Comparison of ENCODE assay signal across 8 mouse cellular contexts in genomic region chr10:86498673-86499391, GRCm38 (mm10). TPM values are rescaled to one million over a fixed set of nuclear protein-coding genes. Genes with fewer than 3 reads are reported as not detected.
DNase-seq lines count a peak whose midpoint lies in the region; ATAC-seq lines count a peak whose summit lies in the region.

Gene Syn3 (minus strand): TSS chr10:86498896.

- peak within 1 kb of the TSS; percentile 84 for H3K4me2 ChIP-seq in intestine, embryonic 15.5 days (replicated peaks)

- H3K4me1 ChIP-seq in intestine, embryonic 15.5 days (replicated peaks), result peaks cover 11% of the 10 kb centered on the region

- peak within 1 kb of the TSS; percentile 73 for H3K27ac ChIP-seq in intestine, embryonic 15.5 days

- no peaks in the 10 kb centered on the region for H3K9me3 ChIP-seq in intestine, embryonic 15.5 days

- intact Hi-C loops in gastrocnemius, postnatal 36 days (cut with DNase I), result no loop called here
- intact Hi-C loops in left cerebral cortex, postnatal 10 days (cut with DNase I), result loop anchor here (2.0 kb wide), 1 partner anchor 24 kb away; no protein-coding TSS in a partner anchor

- H3K36me3 ChIP-seq in intestine, embryonic 15.5 days, result no peaks in the 10 kb centered on the region

- peak within 1 kb of the TSS; percentile 54 for H3K4me3 ChIP-seq in intestine, embryonic 15.5 days (replicated peaks)

- H3K9ac ChIP-seq in intestine, embryonic 15.5 days, result peak within 1 kb of the TSS; percentile 53

- ATAC-seq in intestine, embryonic 15.5 days, result peak; percentile 99
- peak; percentile 99 for ATAC-seq in megakaryocyte progenitor cell, adult 5-6 weeks (replicated peaks; ENCODE audit: poor library complexity)

- peak; percentile 80 for DNase-seq in adrenal gland, adult 8-10 months
- DNase-seq in embryo, embryonic 10.5 days (ENCODE audit: low spot score), result peak; percentile 95
- peak; percentile 55 to 70 for DNase-seq in gastrocnemius, postnatal 36 days
- DNase-seq in left cerebral cortex, postnatal 10 days (ENCODE audit: extremely low spot score in 1 of 2, low spot score in 2 of 2), result peak; percentile 90 to 96
- DNase-seq in right cerebral cortex, postnatal 25 days, result peak; percentile 94
- peak; percentile 84 to 90 for DNase-seq in urinary bladder, postnatal 4 days (ENCODE audit: low spot score in 2 of 2)

- WGBS in intestine, embryonic 15.5 days, result under 1% methylated on average over 21 of the region's 21 CpGs

- H3K27me3 ChIP-seq in intestine, embryonic 15.5 days (replicated peaks), result no peaks in the 10 kb centered on the region

RNA-seq across cellular contexts. Expression of gene Syn3, which starts in this region (rescaled TPM):
- total RNA-seq in adrenal gland, adult 8-10 months (2022), result 1 to 10 TPM; 3.7 to 5.7 (median 4.2) TPM
- total RNA-seq in gastrocnemius, postnatal 36 days (2021), result under 1 TPM; 0.15 to 0.28 TPM
- 2.1 and 3.0 TPM in 2 replicates for polyA plus RNA-seq in intestine, embryonic 15.5 days (2015; fragmentation: Nextera tagmentation; extraction: Ambion mirVana)
- 10 to 100 TPM; 42.1 to 46.0 TPM for total RNA-seq in left cerebral cortex, postnatal 10 days (2021)
- 0.62 and 1.2 TPM in 2 replicates for total RNA-seq in megakaryocyte progenitor cell, adult 5-6 weeks (2015)
- 0.17 TPM in 1 of 2 replicates, not detected in the other for total RNA-seq in megakaryocyte progenitor cell, adult 5-6 weeks (2017)

Comparison
In these comparisons a context has a peak if more than half of its experiments do, and no peak if none do; other contexts are left out.
1. Peak in every context shown above with its lines: DNase-seq, ATAC-seq, H3K4me3 ChIP-seq and H3K27ac ChIP-seq.
2. RNA of gene Syn3 (total RNA-seq): 42.1 to 46.0 TPM in left cerebral cortex, postnatal 10 days; 3.7 to 5.7 TPM in adrenal gland, adult 8-10 months, 0.17 to 1.2 TPM in megakaryocyte progenitor cell, adult 5-6 weeks and 0.15 to 0.28 TPM in gastrocnemius, postnatal 36 days; every median in the first group is over 4 times any median in the second.
3. Peak in DNase-seq in gastrocnemius, postnatal 36 days; RNA of the gene not detected or under 1 TPM.